ENCODE assay signal across 19 mouse cellular contexts in the genomic region with DNA sequence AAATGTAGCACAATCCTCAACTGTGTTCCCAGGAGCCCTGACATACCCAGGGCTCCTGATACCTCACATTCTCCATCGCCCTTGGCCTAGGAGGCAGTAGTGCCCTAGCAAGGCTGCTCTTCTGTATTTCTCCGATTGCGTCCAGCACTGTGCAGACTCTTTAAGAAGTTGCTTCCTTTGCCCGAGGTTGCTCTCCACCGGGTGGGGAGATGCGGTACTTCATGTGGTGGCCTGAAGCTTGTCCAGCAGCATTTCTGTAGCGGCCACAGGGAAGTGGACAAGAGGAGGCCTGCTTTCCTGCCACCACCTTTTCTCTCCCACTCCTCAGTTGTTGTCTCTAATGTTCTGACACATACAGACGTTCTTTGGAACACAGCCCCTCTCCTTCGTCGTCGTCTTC. TPM values are rescaled to one million over a fixed set of nuclear protein-coding genes. Genes with fewer than 3 reads are reported as not detected.
A peak's percentile ranks its signal among the peaks of the same experiment; 100 is the strongest.
DNase-seq lines count a peak whose midpoint lies in the region; ATAC-seq and TF ChIP-seq lines count a peak whose summit lies in the region.
"Had no signal": no experiment of that assay in that cellular context is flagged by ENCODE, and none has a peak within 500 bp of the region (broad histone marks: within the 10 kb centered on the region; RNA-seq: fewer than 3 reads in every experiment).

No protein-coding gene starts in this region.

- no peak overlapping the region for H3K9ac ChIP-seq in kidney, postnatal 0 days (ENCODE audit: low read depth, low read length)
- H3K9ac ChIP-seq in neural tube, embryonic 15.5 days (replicated peaks): no peak overlapping the region
- H3K9ac ChIP-seq: forebrain, postnatal 0 days; limb, embryonic 13.5 days; liver, embryonic 13.5 days; lung, embryonic 15.5 days had no signal

- H3K4me1 ChIP-seq in cerebellum, adult 2 months (ENCODE audit: control insufficient read depth, insufficient read depth, low read length): peaks cover 64% of the 10 kb centered on the region
- H3K4me1 ChIP-seq in kidney, postnatal 0 days (replicated peaks; ENCODE audit: insufficient read depth, low read length): no peaks in the 10 kb centered on the region
- no peaks in the 10 kb centered on the region for H3K4me1 ChIP-seq in neural tube, embryonic 15.5 days
- H3K4me1 ChIP-seq: liver, embryonic 13.5 days had no signal

- DNase-seq in cerebellum, adult 2 months: peak in 1 of 2 experiments; percentile 56
- no peak for DNase-seq in cerebellum, adult 11 months
- DNase-seq in kidney, postnatal 0 days (ENCODE audit: low spot score): peak; percentile 19
- no peak for DNase-seq in kidney, postnatal 14 days
- DNase-seq in MN1 (ENCODE audit: low spot score): peak; percentile 48
- peak; percentile 54 to 64 for DNase-seq in cerebellum, postnatal 14 days
- DNase-seq: adrenal gland, postnatal 25 days; embryo, embryonic 11 days; forebrain, postnatal 0 days; gastrocnemius, postnatal 36 days; kidney, adult 8-10 months; liver, embryonic 13.5 days; midbrain, embryonic 14.5 days; thymus, postnatal 14 days had no signal

- no peaks in the 10 kb centered on the region for H3K9me3 ChIP-seq in kidney, postnatal 0 days (replicated peaks; ENCODE audit: low read length)
- H3K9me3 ChIP-seq in neural tube, embryonic 15.5 days (replicated peaks): no peaks in the 10 kb centered on the region
- H3K9me3 ChIP-seq: G1E; hindbrain, embryonic 10.5 days; limb, embryonic 13.5 days; liver, embryonic 13.5 days; lung, embryonic 15.5 days had no signal

- no peak; the same call in 1 of the 2 replicates for TF ChIP-seq CTCF in cerebellum, adult 2 months (IDR thresholded peaks at IDR 0.05; ENCODE audit: borderline replicate concordance, insufficient read depth, low read depth, low read length)
- TF ChIP-seq CTCF in kidney, postnatal 0 days (IDR thresholded peaks at IDR 0.05; ENCODE audit: low read depth): peak; percentile 28; the same call in 1 of the 2 replicates

- H3K27ac ChIP-seq in cerebellum, adult 2 months (ENCODE audit: insufficient read depth, low read length): peak overlapping the region; percentile 89
- H3K27ac ChIP-seq in kidney, postnatal 0 days: no peak overlapping the region
- H3K27ac ChIP-seq in neural tube, embryonic 15.5 days (replicated peaks): no peak overlapping the region
- H3K27ac ChIP-seq: hindbrain, embryonic 10.5 days; limb, embryonic 13.5 days; liver, embryonic 13.5 days; lung, embryonic 15.5 days had no signal

- no peak for TF ChIP-seq POLR2A in cerebellum, adult 2 months (IDR thresholded peaks at IDR 0.05; ENCODE audit: borderline replicate concordance, insufficient read depth, low read length)

- WGBS in cerebellum, adult 2 months: 39% methylated on average over 11 of the region's 11 CpGs
- 67% methylated on average over 11 of the region's 11 CpGs for WGBS in kidney, postnatal 0 days
- 85% methylated on average over 11 of the region's 11 CpGs for WGBS in neural tube, embryonic 15.5 days

- H3K27me3 ChIP-seq in cerebellum, adult 2 months (ENCODE audit: control insufficient read depth, insufficient read depth, low read length): no peaks in the 10 kb centered on the region
- no peaks in the 10 kb centered on the region for H3K27me3 ChIP-seq in kidney, postnatal 0 days (ENCODE audit: insufficient read depth, low read length)
- no peaks in the 10 kb centered on the region for H3K27me3 ChIP-seq in neural tube, embryonic 15.5 days (replicated peaks)
- H3K27me3 ChIP-seq: limb, embryonic 13.5 days; lung, embryonic 15.5 days had no signal

- H3K4me3 ChIP-seq in cerebellum, adult 2 months (replicated peaks; ENCODE audit: insufficient read depth, low read depth, low read length): no peak overlapping the region
- H3K4me3 ChIP-seq in kidney, postnatal 0 days (replicated peaks; ENCODE audit: low read depth, low read length): no peak overlapping the region
- no peak overlapping the region for H3K4me3 ChIP-seq in neural tube, embryonic 15.5 days (replicated peaks)
- H3K4me3 ChIP-seq: hindbrain, embryonic 10.5 days; limb, embryonic 13.5 days; liver, embryonic 13.5 days; lung, embryonic 15.5 days had no signal

- no peak overlapping the region for H3K4me2 ChIP-seq in kidney, postnatal 0 days (ENCODE audit: low read length)
- no peak overlapping the region for H3K4me2 ChIP-seq in neural tube, embryonic 15.5 days
- H3K4me2 ChIP-seq: limb, embryonic 13.5 days; liver, embryonic 13.5 days; lung, embryonic 15.5 days had no signal

- no peak for ATAC-seq in kidney, postnatal 0 days (replicated peaks; ENCODE audit: low FRiP score, low read depth)
- ATAC-seq in neural tube, embryonic 15.5 days (ENCODE audit: low FRiP score): no peak
- ATAC-seq: forebrain, postnatal 0 days had no signal

- H3K36me3 ChIP-seq in kidney, postnatal 0 days (ENCODE audit: insufficient read depth, low read length): no peaks in the 10 kb centered on the region
- H3K36me3 ChIP-seq in neural tube, embryonic 15.5 days: peaks cover 7% of the 10 kb centered on the region; the same call in 1 of the 2 replicates
- H3K36me3 ChIP-seq: G1E; hindbrain, embryonic 10.5 days; limb, embryonic 13.5 days; liver, embryonic 13.5 days; lung, embryonic 15.5 days had no signal

RNA-seq across cellular contexts. Expression of gene Exo5, which starts 30.2 kb away (rescaled TPM):
- polyA plus RNA-seq in cerebellum, adult 2 months (2012; rRNA removed): 9.4 and 10.1 TPM in 2 replicates
- polyA plus RNA-seq in kidney, postnatal 0 days (2015; fragmentation: Nextera tagmentation; extraction: Ambion mirVana): 20.4 and 21.1 TPM in 2 replicates
- 27.3 and 29.8 TPM in 2 replicates for polyA plus RNA-seq in neural tube, embryonic 15.5 days (2015; fragmentation: Nextera tagmentation; extraction: Ambion mirVana)

RNA-seq across cellular contexts. Expression of gene Rims3, which starts 40.0 kb away (rescaled TPM):
- 104 and 118 TPM in 2 replicates for polyA plus RNA-seq in cerebellum, adult 2 months (2012; rRNA removed)
- polyA plus RNA-seq in kidney, postnatal 0 days (2015; fragmentation: Nextera tagmentation; extraction: Ambion mirVana): 0.21 and 0.22 TPM in 2 replicates
- 18.8 and 23.3 TPM in 2 replicates for polyA plus RNA-seq in neural tube, embryonic 15.5 days (2015; fragmentation: Nextera tagmentation; extraction: Ambion mirVana)
- polyA plus RNA-seq: G1E had no signal

RNA-seq across cellular contexts. Expression of gene Zfp69, which starts 56.9 kb away (rescaled TPM):
- 1.9 and 3.1 TPM in 2 replicates for polyA plus RNA-seq in cerebellum, adult 2 months (2012; rRNA removed)
- polyA plus RNA-seq in kidney, postnatal 0 days (2015; fragmentation: Nextera tagmentation; extraction: Ambion mirVana): 6.0 and 6.7 TPM in 2 replicates
- 6.5 and 6.8 TPM in 2 replicates for polyA plus RNA-seq in neural tube, embryonic 15.5 days (2015; fragmentation: Nextera tagmentation; extraction: Ambion mirVana)

Comparison
In these comparisons a context has a peak if more than half of its experiments do, and no peak if none do; other contexts are left out.
1. DNase-seq: peak in kidney, postnatal 0 days (single experiment), MN1 (single experiment) and cerebellum, postnatal 14 days (2 of 2); none in cerebellum, adult 11 months (single experiment) and kidney, postnatal 14 days (single experiment).
2. RNA of gene Rims3, which starts 40.0 kb away (polyA plus RNA-seq): 104 to 118 TPM in cerebellum, adult 2 months and 18.8 to 23.3 TPM in neural tube, embryonic 15.5 days; 0.21 to 0.22 TPM in kidney, postnatal 0 days; every median in the first group is over 10 times any median in the second.